Mouse (Mus musculus) lung, postnatal 4 days (tissue): ENCODE measurements at regions not wholly inside any gene's neighbourhood (a gene's known extent, or its start where the extent isn't known, plus 50 kb on each side); places are given as distances from the start of the nearest gene placed in this dataset.
"Not testable (repeated sequence)": the region's sequence is repeated elsewhere in the genome, so short reads cannot be mapped to it uniquely, and the experiment has no call there.

Source experiments
- DNase-seq, 2 experiments: peaks; one replicate each; pipeline ENCODE4 v3.0.0; 2021

DNA sequence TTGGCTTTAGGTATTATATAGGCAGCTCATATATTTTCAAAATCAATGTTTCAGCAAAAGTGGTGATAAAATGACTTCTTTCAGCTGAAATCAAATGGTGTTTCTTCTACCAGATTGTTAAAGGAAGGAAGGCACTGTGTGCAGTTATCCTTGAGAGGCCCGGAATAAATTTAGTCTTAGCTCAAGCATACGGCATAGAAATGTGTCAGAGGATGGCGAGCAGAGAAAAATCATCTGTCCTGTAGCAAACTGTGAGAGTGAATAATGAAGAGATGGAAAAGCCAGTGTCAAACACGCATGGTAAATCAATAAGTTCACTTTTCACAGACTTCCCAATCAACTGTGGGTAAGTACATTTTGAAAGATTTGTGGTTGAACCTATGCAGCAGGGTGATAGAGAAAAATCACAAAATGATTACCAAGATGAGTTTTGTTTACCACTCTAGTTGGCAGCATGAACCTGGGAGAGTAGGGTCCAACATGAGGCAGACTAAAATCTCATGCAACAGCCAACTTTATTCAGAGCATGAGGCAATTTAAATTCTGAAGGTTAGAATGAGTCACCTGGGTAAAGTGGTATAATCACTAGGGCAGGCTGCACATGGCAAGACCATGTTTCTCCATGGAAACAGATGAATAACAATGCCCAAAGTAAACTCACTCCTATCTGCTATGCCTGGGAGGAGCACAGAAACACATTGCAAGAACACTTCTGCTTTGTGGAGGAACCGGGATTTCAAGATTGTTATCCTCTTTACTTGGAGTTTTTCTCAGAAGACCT lies 55.7 kb downstream of the AI429214 start:
- DNase-seq, result no peak

GRCm38 (mm10) chr8:37049969-37050683 lies 56.7 kb downstream of the AI429214 start:
- no peak for DNase-seq

DNA sequence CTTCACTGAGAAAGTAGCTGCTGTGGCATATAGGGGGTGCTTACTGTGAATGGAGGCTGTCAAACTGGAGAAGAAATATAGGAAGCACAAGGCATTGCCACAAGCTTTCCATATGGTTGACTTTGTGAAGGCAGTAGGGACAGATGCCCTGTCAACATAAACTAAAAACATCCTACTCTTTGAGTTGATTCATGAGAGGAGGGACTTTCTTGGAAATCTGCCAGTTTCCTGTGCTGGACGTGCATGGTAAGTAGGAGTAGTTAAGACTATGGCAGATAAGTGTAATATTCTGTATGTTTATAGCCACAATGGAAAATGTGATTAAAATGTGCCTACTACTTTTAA lies 57.3 kb downstream of the AI429214 start:
- DNase-seq, result no peak

DNA sequence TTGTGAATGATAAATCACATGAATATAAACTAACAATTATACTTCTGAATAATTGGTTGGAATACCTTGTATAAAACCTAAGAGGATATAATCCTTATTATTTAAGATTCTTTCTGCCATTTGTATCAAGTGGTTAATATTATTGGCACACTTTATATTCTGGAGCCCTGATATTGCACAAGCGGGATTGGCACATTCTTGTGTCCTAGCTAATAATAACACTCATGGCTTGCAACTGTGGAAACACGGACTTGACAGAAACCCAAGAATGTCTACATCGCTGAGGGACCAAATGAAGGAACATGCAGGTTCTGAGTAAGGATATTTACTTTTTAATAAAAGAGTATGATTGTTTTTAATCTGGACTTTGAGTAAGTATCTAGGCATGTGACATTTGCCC lies 63.0 kb downstream of the AI429214 start:
- DNase-seq, result no peak

- no peak for DNase-seq
Observed at GRCm38 (mm10) chr8:37058390-37058789, 65.0 kb downstream of the AI429214 start.

DNA sequence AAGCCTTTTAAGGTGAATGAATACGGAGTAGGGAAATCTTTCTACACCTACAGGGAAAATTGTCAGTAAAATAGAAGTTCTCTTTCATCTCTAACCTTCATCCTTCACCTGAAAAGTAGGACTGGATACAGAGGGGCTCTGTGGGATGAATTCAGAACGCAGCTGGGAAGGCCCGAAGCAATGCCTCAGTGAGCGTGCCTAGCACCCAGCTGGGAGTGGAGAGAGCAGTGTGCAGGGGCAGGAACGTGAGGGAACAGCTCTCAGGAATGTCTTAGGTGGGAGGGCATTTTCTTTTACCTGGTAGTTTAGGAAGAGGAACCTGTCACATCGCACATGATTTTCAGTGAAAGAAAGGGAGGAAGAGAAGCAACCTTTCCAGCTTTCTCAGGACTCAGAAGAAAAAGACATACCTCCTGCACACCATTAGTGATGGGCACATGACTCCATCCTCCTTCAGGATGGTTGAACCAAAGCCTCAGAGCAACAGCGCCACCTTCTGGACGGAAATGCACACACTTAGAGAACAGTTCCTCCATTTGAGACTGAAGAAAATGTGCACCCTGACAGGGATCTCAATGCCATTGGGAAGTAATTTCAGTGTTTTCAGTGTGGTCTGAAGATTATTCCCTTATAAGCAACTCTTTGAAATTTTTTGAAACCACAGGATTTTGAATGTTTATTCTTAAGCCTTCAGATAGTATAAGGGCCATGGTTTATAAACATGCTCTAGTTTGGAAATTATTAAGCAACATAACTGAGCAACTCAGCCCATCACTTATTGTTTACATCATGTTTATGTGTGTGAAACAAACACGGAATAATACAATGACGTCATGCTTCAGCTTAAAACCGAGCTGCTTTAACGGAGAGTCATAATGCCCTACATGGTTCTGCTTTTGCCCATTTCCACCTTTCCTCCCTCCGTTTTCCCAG lies 68.9 kb downstream of the AI429214 start:
- peak; percentile 68 to 84 for DNase-seq

DNA sequence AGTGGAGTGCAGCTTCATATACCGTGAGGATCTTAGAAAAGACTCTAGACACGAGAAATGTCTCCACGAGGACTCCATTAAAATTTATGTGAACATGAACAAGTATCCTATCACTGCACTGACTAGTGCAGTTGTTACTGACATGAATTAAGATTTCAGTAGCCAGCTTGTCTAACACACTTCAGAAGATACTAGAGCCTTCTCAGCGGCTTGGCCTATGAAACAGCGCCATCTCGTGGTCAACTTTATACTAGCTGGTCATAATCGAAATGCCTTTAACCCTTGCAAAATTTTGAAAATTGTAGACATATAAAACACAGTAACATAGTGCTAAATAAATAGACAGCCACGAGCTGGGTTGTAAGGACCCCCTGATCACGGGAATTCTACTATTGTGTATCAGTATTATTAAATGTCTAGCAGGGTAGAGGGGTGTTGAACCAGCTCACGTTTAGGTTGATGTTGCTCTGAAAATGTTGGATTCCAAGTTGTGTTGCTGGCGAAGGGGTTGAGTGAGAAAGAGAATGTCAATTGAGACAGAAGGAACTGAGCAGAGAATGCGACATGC lies 70.4 kb downstream of the AI429214 start:
- peak; percentile 47 to 82 for DNase-seq

DNA sequence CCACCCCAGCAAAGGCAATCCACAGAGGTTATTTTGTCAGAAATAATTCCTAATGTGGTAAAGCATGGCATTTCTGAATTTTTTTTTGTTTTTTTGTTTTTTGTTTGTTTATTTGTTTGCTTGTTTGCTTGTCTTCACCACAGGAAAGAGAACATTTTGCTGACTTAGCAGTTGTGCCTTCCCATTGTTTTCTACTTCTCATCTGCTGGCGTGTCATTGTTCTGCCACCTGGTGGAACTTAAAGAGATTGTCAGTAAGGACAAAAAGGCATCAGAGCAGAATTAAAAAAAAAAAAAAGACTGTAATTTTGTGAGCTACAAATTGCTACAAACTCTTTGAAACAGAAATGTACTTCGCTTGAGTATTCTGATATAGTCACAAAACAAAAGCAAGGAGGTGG lies 79.5 kb downstream of the AI429214 start:
- no peak for DNase-seq

DNA sequence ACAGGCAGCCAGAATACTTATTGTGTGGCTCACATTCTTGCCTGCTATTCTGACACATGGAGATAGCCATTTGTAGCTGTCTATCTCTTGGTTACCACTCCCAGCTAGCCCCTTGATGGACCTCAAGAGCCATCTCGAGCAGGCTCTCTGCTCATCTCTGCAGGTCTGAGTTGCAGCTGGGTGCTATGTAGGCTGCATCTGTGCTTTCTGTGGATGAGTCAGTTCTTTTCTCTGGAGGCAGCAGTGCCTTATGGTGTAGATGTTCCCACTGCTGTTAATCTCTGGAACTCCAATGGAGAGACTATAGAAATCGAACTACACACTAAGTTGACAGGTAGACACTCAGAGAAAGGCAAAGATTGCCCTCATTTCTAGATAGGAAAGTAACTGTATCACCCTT lies 106.3 kb downstream of the AI429214 start:
- no peak for DNase-seq

GRCm38 (mm10) chr8:37112386-37112785 lies 119.0 kb downstream of the AI429214 start:
- DNase-seq, result not testable (repeated sequence)

- no peak for DNase-seq
Observed at GRCm38 (mm10) chr8:37125834-37126233, 132.4 kb downstream of the AI429214 start.

GRCm38 (mm10) chr8:37129670-37130069 lies 136.3 kb downstream of the AI429214 start:
- no peak for DNase-seq

GRCm38 (mm10) chr8:37131988-37132387 lies 138.6 kb downstream of the AI429214 start:
- no peak for DNase-seq

- no peak for DNase-seq
Observed at GRCm38 (mm10) chr8:37134192-37134964, 141.0 kb downstream of the AI429214 start.

- DNase-seq, result no peak
Observed at GRCm38 (mm10) chr8:37150286-37150685, 156.9 kb downstream of the AI429214 start.

GRCm38 (mm10) chr8:37154361-37154760 lies 161.0 kb downstream of the AI429214 start:
- DNase-seq, result no peak

- DNase-seq, result no peak
Observed at GRCm38 (mm10) chr8:37154946-37155345, 161.5 kb downstream of the AI429214 start.

GRCm38 (mm10) chr8:37159481-37159880 lies 166.1 kb downstream of the AI429214 start:
- peak; percentile 39 to 52 for DNase-seq

DNA sequence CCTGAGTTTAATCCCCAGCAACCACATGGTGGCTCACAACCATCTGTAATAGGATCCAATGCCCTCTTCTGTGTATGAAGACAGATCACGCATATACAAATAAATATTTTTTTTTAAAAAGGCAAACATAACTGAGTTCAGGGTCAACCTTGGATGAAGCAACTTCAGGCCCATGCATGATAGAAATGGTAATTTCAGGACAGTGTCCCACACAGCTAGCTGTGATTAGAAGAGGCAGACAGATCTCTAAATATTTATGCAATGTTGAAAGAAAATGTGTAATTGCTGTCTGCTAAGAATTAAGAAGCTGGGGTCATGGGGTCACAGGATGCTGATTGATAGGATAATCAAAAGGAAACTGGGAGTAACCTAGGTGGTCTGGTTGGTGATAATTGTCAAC lies 203.5 kb downstream of the AI429214 start:
- no peak for DNase-seq

DNA sequence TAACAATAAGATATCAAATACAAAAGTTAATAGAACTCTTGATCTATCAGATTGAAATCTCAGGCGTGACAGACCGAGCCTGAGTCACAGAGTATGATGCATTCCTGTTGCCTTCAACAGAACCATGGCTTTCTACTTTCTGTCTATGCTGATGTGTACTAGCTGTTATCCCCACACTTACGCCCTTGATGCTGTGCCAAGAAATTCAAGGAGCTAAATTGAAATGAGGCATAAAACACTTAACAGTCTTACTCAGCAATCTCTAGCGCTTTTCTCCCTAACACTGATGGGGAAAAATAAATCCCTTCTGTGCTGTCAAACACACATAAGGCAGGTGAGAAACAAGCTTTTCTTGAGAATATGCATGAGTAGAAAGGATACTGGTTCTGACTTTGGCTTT lies 222.5 kb downstream of the AI429214 start:
- no peak for DNase-seq

DNA sequence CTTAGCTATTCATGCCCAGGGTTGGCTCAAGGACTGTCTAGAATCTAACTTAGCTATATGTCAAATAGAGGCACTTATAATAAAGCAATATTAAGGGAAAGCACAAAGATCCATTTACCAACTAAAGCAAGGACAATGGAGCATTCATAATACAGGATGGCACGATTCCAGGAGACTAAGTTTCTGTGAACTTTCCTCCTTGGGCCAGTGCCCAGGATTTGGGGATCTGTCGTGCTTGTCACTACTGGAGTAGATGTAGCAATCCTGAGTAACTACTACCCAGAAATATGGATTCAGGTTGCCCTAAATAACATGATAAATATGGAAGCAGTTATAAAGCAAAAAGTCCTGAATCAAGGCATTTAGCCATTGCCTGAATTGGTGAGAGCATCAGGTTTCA lies 233.7 kb downstream of the AI429214 start:
- DNase-seq, result no peak

DNA sequence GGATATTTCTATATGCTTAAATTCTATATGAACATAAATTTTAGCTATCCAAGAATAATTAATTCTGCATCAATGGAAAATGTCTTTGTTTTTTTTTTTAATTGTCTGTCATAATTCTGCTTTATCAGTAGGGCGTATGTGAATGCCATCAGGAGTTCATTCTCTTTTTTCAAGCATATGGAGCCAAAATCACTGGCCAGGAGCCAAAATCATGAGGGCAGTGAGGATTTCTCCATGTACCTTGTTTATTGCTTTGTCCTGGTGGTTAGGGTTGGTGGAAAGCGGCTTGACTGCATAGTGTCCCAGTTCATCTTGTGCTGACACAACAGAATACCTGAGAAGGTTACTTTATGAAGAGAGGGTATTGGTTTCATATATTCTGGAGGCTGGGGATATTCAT lies 243.9 kb downstream of the AI429214 start:
- no peak for DNase-seq
